Mouse (Mus musculus) erythroid progenitor cell, adult 5-6 weeks (primary cell): ENCODE results near the gene Magi1. TPM values are rescaled to one million over a fixed set of nuclear protein-coding genes. Genes with fewer than 3 reads are reported as not detected.

ENCODE experiments used
- ATAC-seq: replicated peaks from 2 replicates; pipeline ENCODE4 v1.8.0; 2016; ENCODE audit warnings: moderate number of reproducible peaks, mild to moderate bottlenecking, moderate TSS enrichment, inconsistent platforms; ENCODE audit not compliant: poor library complexity, low FRiP score, severe bottlenecking
- total RNA-seq, 2 experiments: library from RNA; stranded (forward) in 1 of 2; stranded (reverse) in 1 of 2; fragments of 150-400 nt in 1 of 2; fragments of 186-747, 209-891 nt in 1 of 2; gene quantifications; 2 replicates each; pipeline versions ENCODE4 v1.2.3 to v1.2.4; 2015 to 2017; ENCODE audit warnings: low replicate concordance in 2 of 2

The Magi1 gene
- total RNA-seq, 2 experiments from 2014 or later = not detected

DNA sequence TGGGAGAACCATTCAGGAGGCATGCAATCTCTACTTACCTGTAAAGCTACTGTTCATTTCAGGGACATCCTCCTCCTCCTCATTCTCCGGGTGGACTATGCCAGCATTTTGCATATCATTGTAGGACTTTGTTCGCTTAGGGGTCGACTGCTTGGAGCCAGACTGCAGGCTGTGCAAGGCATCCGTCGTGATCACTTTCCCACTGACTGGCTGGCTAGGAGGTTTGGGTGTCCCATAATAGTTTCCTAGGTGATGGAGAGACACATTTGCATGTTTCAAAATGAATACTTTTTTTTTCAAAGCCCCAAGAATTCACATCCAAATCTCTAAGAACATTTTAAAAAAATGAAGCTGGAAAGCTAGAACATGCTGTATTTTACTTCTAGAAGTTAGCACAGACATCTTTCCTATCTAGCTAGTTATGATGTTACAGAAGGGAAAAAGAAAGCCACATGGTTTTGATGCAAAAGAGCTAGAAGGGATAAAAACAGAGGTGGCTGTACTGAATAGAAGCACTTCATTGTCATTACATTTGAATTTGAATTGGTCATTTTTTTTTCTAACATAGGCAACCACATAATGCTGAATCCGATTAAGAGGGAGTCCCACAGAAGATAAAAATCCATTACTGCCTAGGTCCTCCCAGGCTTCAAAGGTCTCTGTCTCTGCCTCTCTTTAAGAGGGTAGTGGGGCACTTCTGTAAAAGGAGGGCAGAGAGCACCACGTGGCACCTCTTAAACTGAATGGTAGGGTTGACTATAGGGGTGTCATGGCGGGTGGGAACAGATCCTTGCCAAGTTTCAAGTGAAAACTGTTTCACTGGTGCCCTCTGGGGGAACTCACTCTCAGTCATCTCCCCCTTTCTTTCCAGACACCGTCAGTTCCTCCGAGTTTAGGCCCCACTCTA is 491.2 kb downstream of the Magi1 start:
- ATAC-seq = no peak

DNA sequence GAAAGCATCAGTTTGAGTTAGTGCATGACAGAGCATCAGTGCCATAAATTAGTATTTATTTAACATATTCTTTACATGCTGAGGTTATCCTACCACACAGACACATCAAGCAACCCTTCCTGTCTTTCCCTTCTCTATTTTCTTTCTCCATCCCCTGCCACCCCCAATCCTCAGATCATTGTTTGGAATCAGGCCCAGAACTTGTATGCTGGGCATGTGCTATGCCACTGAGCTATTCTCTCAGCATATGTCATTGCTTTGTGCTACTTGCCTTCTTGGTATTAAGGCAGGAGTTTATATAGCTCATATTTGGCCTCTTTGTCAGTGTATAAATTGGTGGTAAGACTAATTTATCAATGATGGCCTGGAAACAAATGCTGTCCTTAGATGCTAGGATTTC is 494.0 kb downstream of the Magi1 start:
- ATAC-seq = no peak

DNA sequence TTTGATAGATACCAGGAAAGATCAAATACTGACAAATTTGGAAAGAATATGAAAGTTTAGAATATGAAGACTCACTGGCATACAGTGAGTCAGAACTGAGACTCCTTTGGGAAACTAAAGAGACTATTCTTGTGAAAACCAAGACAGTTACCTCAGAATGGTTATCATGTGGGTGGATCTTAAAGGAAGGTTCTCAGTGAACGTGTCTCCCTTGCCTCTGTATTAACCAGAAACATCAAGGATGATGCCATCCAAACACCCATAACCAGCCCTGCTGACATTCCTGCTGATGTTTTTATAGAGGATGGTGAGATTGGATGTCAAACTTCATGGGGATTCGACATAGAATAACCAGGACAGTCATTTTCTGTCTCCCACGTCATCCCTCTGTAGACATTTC is 496.7 kb downstream of the Magi1 start:
- no peak for ATAC-seq

DNA sequence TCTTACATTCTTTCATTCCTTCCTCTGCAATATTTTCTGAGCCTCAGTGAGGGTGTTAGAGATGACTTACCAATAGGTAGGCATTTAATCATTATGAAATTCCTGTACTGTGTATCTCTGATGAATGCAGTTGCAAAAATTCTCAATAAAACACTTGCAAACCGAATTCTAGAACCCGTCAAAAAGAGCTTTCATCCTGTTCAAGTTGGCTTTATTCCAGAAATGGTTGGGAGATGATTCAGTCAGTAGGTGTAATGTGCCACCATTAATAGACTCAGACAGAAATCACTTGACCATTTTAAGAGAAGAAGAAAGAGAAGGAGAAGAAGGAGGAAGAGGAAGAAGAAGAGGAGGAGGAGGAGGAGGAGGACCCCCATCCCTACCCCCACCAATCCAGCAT is 497.5 kb downstream of the Magi1 start:
- ATAC-seq = no peak

DNA sequence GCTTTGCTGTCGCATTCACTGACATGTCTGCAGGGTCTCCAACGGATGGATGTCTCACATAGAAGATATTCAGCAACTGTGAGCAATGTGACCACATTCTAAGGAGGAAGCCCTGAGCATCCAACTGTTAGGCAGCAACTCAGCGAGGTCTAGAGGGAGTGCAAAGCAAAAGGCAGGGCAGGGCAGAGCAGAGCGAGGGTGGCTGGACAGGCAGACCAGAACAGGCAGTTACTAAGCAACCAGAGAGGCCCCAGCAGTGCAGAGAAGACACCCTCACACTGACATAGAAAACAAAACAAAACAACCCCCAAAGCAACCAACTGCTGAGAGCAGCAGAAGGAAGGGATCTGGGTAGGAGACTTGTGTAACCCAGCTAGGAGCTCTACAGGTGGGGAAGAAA is 512.6 kb downstream of the Magi1 start:
- ATAC-seq = no peak

DNA sequence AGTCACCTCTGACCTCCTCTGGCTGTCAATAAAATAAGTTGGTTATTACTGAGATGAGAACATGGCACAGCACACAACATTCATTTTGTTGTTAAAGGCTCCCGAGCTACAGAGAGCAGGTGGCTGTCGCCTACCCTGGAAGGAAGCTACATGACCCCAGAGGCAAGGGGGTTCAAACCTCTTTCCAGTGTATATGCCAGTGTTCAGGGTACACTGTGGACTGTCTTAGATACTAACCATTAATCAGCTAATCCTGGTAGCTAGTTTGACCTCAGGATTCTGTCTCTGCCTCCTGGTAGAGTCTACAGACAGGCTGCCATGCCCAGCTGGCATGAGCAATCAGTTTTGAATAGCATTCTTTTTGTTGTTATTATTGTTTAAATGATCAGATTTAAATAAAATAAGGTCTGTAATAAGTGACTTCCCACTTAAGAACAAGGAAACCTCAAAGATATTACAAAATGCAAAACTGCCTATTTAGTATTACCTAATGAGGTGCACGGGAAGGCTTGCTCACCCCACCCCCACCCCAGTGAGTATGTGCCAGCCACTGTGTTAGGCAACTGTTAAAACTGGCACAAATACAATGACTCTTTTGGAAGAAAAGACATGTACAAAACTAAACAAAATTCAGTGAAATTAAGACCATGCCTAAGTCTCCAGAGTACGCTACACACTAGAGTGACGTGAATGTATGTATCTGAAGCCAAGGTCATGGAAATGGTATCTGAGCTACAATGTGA is 513.3 kb downstream of the Magi1 start:
- no peak for ATAC-seq

DNA sequence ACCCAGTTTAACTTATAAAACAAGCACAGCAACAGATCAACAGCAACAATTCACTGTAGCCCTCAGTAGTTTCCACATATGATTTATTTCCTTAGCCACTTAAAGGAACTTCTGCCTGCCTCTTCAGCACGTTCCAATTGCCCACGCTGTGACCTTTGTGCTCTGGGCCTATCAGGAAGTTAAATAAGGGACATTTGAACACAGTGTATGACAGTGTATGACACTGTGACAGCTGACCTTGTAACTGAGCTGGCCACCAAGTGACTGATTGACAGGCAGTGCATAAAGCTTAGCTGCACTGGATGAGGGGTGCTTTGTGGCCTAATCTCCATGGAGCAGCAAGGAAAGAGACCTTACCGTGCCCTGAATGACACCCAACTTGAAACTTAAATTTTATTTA is 525.6 kb downstream of the Magi1 start:
- no peak for ATAC-seq

DNA sequence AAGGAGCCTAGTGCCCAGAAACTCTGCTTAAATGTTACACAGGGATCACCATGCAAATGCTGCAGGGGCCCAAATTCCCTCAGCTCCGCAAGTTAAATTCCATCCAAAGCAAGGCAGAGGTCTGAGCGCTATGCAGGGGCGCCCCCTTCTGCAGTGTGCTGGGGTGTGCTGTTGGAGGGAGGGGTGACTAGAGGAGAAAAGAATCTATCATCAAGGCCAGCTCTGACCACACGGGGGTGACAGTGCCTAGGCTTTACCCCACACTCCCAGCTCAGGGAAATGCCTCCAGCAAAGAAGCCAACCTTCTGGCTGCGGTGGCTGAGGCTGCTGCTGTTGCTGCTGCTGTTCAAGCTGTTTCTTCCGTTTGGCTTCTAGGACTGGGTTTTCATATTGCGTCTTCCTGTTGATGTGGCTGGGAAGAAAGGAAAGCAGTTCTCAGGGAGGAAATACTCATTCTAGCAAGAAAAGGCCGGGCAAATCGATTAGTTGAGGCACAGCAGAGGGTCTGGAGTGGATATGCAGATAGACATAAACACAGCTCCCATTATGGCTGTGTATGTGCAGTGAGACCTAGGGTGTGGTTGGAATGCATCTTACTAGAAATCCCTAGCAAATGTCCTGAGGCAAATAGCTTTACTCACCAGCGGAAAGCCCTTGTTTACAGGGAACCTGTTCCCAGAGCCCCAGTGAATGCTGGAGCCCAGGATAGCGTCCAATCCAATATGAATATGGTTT is 526.2 kb downstream of the Magi1 start:
- ATAC-seq = no peak

DNA sequence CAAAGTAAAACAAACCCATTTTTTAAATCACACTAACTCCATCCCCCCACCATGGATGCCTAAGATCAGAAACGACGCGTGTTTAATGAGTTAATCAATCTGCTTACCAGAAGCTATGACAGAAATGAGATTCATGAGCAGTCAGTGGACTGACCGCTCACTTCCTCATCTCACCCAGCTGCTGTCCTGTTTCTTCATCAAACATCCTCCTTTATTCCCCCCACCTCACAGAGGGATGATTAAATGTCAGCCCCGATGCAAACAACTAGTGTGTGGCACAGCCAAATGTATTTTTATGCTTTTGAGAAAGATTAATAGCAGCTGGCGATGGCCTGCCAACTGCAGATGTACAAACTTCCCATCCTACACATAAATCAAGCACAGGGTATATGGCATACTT is 540.6 kb downstream of the Magi1 start:
- no peak for ATAC-seq

DNA sequence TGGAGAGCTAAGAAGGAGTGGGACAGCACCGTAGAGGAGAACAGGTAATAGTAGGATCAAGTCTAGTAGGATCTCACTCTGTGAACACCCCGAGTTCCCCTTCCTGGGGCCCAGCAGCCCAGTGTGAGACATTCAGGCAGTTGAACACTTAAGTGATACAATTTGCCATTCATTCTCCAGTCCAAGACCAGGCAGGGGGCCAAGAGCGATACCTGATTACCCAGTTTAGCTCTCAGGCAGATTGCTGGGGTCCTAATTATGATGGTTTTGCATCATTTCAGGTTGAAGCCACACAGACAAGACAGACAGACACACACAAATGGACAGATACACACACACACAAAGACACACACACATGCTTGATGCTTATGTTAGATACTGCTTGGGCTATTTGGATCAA is 543.9 kb downstream of the Magi1 start:
- ATAC-seq = no peak

DNA sequence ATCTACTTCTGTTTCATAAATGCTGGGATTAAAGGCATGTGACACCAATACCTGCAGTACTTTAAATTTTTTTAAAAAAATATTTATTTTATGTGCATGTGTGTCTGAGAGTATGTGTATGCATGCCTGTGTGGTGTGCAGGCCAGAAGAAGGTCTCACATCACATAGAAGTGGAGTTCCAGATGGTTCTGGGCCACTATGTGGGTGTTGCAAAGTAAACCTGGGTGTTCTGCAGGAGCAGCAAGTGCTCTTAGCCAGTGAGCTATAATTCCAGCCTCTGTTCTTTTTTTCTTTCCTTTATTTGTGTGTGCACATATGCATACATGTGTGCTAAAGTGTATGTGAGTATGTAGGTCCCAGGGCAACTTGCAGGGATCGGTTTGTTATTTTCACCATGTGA is 546.6 kb downstream of the Magi1 start:
- no peak for ATAC-seq

DNA sequence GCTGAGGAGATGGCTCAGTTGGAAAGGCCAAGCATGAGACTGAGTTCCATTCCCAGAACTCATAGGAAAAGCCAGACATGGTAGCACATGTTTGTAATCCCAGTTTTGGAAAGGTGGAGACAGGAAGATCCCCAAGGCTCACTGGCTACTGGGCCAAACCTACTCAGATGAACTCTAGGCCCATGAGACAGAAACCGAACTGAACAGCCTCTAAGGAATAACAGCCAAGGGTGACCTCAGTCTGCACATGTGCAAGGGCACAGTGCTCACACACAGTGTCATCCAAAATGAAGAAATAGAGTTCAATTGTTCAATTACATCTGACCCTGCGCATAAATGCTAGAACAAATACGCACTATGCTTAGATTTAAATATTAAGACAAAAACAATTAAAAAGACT is 547.6 kb downstream of the Magi1 start:
- ATAC-seq = no peak

DNA sequence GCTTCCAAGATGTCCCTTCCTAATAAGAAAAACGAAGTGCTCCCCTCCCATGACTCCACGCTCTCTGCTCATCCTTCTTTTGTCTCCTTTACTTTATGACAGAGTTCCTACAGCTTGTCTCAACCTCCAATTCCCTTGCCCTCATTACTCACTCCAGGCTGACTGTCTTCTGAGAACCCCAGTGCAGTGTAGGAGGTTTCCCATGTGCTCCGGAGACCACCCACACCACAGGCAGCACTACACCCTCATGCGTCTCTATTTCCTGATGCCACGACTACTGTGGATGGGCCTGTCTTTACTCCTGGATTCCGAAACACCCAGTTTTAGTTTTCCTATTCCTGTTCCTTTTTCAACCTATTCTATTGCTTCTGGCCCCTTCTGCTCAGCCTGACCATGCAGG is 549.9 kb downstream of the Magi1 start:
- no peak for ATAC-seq

DNA sequence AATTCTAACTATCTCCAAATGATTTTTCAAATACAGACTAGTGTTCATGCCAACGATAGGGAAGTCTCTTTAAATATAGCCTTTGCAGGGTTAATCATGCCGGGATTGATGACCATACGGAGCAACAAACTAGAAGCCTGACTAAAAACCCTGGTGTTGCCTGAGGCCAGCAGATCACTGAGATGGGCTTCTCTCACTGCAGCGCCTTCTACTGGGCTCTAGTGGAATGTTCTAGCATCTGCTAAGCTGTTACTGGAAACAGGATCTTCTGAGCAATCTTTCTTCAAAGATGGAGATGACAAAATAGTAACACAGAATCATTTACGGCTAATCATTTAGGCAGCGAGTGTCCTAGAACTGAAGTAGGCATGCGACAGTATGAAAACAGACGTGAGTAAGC is 554.0 kb downstream of the Magi1 start:
- no peak for ATAC-seq

DNA sequence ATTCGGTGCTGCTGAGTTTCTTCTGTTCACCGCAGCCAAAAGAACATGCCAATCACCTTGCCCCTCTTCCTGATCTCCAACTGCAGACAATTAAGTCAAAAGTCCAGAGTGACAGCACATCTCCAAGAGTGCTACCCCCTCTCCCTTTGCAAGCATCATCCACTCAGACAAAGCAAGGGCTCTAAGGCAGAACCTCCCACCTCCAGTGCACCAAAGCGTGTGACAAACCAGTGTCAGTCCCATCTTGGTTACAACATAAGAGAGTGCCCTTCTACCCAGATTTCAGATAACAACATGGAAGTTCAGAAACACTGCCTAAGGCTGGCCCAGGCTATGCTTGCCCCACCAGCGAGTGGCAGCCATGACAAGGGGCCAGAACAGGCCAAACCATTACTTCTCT is 554.9 kb downstream of the Magi1 start:
- ATAC-seq = no peak

DNA sequence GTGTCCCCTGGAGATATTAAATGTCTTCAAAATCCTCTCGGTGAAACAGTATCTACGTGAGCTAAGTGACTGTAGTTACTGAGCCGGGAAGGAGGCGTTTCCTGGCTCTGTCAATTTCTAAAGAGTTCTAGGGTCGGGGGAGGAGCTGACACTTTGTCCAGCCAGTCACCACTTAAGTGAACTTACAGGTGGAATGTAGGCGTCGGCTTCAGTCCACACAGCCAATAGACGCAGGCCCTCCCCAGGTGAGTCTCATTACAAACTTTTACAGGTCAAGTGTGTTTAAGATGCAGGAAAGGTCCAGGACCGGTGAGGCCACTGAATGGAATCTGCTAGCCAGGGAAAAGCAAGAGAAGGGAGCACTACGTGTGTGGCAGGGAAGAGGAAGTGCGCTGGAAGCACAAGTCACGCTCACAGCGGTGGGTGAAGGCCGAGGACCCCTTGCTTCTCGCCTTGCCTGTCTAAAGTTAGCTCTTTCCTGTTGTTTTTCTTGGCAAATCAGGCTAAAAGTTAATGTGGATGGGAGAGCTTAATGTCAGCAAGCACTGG is 556.0 kb downstream of the Magi1 start:
- ATAC-seq = no peak

DNA sequence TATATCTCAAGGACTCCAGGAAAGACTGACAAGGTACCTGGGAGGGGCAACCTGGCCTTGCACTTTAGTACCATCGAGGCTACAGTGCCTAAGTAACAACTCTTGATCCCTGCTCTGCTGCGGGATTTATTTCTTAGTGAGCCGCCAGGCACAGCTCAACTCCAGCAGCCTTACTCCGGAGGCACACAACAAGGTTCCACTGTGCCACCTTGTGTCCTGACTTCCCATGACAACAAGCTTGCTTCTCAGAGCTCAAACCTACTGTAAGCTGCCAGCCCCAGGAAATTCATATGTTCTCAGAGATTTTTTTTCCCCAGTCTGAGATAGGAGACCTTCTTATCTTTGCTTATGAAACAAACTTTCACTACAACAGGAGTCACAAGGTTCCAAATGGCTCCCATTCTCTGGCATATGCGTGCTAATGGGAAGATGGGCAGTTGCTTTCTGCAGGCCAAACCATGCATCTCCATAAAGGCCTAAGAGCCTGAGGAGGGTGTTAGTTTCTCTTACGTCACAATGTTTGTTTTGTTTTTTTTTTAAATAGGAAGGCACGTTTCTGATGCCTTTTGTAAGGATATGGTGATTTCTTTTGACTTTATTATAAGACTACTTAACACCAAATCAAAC is 556.8 kb downstream of the Magi1 start:
- ATAC-seq = no peak

DNA sequence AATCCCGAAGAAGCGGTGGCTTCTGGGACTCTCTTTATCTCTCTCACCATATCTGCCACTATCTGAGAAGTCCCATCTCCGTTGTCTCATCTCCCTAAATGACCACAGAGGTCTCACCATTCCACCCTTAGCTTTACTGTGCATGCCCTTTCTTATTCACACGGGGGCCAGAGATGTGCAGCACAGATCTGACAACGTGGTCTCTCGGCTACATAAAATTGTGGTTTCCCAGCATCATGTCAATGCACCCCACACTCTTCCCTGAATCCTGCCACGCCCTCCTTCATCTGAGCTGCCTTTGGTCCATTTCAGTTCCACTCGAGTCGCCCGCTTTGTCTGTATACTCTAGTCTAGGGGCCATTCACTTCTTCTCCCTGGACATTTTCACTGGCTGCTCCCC is 557.6 kb downstream of the Magi1 start:
- no peak for ATAC-seq

DNA sequence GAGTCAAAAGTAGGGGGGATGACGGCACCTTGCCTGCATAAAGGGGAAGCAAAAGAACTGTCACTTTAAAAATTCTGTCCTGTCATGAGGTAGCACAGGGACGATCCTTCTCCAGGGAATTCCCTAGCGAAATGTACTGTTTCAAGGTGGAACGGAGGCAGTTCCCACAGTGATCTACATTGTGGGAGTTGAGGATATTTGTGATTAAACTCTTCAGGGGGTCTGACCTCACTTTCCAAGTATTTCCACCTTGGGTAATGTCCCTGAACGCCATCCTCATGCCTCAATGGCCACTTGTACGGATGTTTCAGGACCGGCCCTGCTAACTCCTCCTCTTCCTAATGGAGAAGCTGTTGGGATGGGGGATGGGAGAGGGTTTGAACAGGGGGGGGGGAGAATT is 559.0 kb downstream of the Magi1 start:
- ATAC-seq = no peak

DNA sequence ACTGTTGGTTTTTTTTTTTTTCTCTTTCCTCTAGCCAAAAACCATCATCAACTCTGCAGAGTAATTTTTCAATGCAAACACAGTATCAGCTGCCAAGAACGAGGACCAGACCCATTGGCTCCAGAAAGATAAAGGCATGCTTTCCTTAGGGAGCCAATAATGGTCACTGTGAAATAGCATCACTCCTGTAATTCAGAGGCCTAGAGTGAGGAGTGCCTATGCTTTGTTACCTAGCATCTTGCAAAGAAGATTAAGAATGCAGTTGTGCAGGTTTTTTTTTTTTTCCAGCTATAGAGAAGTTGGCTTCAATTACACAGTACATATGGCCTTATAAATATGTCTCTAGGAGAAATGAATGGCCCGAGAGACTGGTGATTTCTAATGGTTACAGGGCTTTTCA is 560.5 kb downstream of the Magi1 start:
- ATAC-seq = no peak
